Mouse (Mus musculus): ENCODE measurements around the gene Ankrd24.
"Not testable (repeated sequence)": the region's sequence is repeated elsewhere in the genome, so short reads cannot be mapped to it uniquely, and the experiment has no call there.

Ankrd24 gene

DNA sequence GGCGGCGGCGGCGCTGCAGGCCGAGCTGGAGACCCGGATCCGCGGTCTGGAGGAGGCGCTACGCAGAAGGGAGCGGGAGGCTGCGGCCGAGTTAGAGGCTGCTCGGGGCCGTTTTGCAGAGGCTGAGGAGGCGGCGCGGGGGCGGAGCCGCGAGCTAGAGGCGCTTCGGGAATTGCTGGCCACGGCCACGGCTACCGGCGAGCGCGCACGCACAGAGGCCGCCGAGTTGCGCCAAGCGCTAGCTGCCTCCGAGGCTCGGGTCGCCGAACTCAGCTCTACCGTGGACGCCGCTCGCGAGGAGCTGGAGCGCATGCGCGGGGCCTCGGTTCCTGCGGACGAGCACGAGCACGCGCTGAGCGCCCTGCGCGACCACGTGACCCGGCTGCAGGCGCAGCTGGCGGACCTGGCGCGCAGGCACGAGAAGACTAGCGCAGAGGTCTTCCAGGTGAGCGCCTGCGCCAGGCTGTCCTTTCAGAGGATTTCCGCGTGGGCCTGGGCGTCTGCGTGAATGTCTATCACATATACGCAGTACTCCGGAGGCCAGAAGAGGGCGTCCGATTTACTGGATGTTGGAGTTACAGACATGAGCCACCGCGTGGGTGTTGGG is 15.2 kb downstream of the Ankrd24 start:
- CTCF ChIA-PET, result interaction anchor here (0.6 to 0.9 kb wide), 2 partner anchors 9 to 14 kb away, joined by 5 to 16 read pairs; no protein-coding TSS in a partner anchor

DNA sequence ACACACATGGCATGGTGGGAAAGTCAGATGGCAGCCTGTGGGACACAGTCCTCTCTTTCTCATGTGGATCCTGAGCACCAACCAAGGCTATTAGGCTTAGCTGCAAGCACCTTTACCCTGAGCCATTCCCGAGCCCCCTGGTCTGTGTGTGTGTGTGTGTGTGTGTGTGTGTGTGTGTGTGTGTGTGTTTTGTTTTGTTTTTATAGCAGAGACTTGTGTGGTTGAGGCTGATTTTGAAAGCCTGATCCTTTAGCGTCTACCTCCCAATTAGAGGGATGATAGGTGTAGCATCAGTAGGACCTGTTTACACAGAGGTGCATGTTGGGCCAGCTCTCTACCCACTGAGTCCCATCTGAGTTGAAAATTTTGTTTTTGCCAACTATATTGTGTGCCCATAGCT is 15.8 kb downstream of the Ankrd24 start:
- CTCF ChIA-PET, result no interaction called here

GRCm38 (mm10) chr10:81644716-81645115 is 16.4 kb downstream of the Ankrd24 start:
- CTCF ChIA-PET, result no interaction called here

- CTCF ChIA-PET, result no interaction called here
These were observed 17.1 kb downstream of the Ankrd24 start for GRCm38 (mm10) chr10:81645391-81645790.

DNA sequence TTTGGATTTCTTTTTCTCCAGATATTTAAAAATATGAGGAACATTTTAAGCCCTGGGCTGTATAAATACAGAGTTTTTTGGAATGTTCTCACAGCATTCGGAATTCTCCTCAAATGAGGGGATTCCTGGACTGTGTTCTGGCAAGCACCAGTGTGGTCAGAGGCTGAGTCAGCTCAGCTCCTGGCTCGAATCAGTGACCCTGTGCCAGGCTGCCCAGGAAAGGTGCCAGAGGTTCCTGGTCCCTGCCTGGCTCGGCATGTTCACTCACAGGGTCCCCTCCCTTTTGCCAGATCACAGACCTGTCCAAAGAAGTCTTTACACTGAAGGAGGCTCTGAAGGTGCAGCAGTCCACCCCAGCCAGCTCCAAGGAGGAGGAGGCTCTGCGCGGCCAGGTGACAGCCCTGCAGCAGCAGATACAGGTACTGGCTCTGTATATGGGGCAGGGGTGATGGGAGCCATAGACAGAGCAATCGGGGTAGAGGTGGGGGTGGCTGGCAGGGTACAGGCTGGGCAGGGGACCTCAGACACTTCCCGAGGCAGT is 17.7 kb downstream of the Ankrd24 start:
- CTCF ChIA-PET, result no interaction called here

DNA sequence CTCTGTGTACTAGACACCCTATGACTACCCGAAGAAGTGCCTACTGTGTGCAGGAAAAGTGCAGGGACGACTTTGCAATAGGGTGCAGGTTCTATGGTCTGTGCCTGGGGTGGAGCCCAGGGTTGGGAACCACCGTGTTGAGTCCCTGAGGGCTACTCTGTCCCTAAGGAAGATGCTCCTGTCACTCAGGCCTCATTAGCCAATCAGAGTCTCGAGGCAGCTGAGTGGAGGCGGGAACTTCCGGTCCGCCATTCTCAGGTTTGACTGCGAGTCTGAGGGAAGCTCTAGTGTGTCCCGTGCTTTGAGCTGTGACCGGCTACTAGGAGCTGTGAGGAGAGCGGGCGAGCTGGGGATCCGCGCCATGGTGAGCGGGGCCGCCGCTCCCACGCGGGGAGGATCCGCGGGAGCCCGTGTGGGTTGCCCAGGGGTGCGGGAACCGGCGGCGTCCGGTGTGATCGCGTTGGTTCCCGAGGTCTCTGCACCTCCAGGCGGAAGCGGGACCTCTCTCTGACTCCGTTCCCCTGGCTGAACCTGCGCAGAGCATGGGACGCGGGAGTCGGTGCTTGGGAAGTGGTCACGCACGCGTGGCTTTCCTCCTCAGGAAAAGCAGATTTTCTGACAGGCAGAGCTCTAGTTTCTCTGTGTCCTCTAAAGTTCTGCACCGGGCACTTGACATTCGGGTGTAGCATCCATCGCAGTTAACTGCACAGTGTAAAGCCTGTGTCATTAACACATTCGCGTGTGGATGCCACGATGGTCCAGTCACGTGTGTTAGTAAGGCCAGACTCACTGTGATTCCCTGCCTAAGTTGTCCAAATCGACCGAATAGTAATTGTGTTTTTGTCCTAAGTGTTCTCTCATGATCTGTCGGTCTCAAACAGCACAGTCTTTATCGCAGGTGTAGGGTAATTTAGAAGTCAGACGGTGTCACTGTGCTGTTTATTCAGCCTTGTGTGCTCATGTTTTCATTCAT is 20.7 kb downstream of the Ankrd24 start, which contains the start of gene Gm10778:
Gene Gm10778 (plus strand): TSS at position 257 of the 973 bp plus-strand sequence.
- CTCF ChIA-PET, result not testable (repeated sequence)

- CTCF ChIA-PET, result no interaction called here
These were observed 26.8 kb downstream of the Ankrd24 start for GRCm38 (mm10) chr10:81655178-81655577.

DNA sequence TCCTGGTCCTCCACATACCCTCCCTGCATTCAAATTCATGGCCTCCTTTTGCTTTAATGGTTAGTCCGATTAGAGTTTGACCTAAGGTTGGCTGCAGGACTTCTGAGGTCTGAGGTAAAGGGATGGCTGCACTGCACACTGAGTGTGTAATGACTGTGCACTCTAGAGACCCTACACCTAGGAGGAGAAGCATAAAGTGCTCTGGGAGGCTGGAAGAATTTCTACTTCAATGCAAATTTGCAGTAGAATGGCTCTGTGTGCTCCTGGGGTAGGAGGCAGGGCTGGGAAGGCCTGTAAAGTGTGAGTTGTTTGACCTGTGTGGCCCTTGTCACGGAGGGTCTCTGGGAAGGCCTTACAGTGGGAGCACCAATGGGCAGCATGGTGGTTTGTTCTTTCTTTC is 27.8 kb downstream of the Ankrd24 start:
- CTCF ChIA-PET, result no interaction called here

- CTCF ChIA-PET, result not testable (repeated sequence)
These were observed 58.8 kb downstream of the Ankrd24 start for GRCm38 (mm10) chr10:81687114-81687513.

Data from spleen, embryonic (tissue).